Mouse (Mus musculus) kidney, postnatal 0 days (tissue): Measurements from ENCODE around the gene Vmn1r10. TPM values are rescaled to one million over a fixed set of nuclear protein-coding genes. Genes with fewer than 3 reads are reported as not detected.

Source experiments
- ATAC-seq: fragments of 200-750 bp; cut with Nextera tagmentation; replicated peaks from 2 replicates; pipeline ENCODE4 v1.8.0; 2017; ENCODE audit warnings: low read depth, moderate number of reproducible peaks, moderate TSS enrichment, moderate library complexity; ENCODE audit not compliant: low FRiP score
- DNase-seq: peaks from one replicate; pipeline ENCODE4 v3.0.0-alpha.2; 2016; ENCODE audit warnings: low spot score
- H3K27ac ChIP-seq: fragments of 300-500 bp; sonication (generic); 2 replicates; pipeline ENCODE4 v1.5.1; 2014; ENCODE audit warnings: mild to moderate bottlenecking
- H3K27me3 ChIP-seq: fragments of 300-500 bp; sonication (generic); 2 replicates; pipeline ENCODE4 v1.6.1; 2014; ENCODE audit warnings: low read length, mixed read lengths; ENCODE audit not compliant: insufficient read depth
- H3K36me3 ChIP-seq: fragments of 300-500 bp; sonication (generic); 2 replicates; pipeline ENCODE4 v1.6.1; 2014; ENCODE audit warnings: low read length, mixed read lengths; ENCODE audit not compliant: insufficient read depth
- H3K4me1 ChIP-seq: fragments of 300-500 bp; sonication (generic); replicated peaks from 2 replicates; pipeline ENCODE4 v1.6.1; 2014; ENCODE audit warnings: antibody characterized with exemption, low read length, mixed read lengths; ENCODE audit not compliant: insufficient read depth
- H3K4me2 ChIP-seq: fragments of 300-500 bp; sonication (generic); 2 replicates; pipeline ENCODE4 v1.6.1; 2014; ENCODE audit warnings: mild to moderate bottlenecking, low read length, moderate library complexity, mixed read lengths
- H3K4me3 ChIP-seq: fragments of 300-500 bp; sonication (generic); replicated peaks from 2 replicates; pipeline ENCODE4 v1.5.1; 2014; ENCODE audit warnings: low read depth, low read length
- H3K9ac ChIP-seq: fragments of 300-500 bp; sonication (generic); 2 replicates; pipeline ENCODE4 v1.6.1; 2014; ENCODE audit warnings: low read depth, low read length
- H3K9me3 ChIP-seq: fragments of 300-500 bp; sonication (generic); replicated peaks from 2 replicates; pipeline ENCODE4 v1.6.1; 2016; ENCODE audit warnings: low read length, inconsistent platforms, mixed read lengths
- CTCF ChIP-seq: IDR thresholded peaks from 2 replicates; pipeline ENCODE4 v1.5.1; 2016; ENCODE audit warnings: antibody characterized with exemption, low read depth, mild to moderate bottlenecking, moderate library complexity
- WGBS: fragments of 180-500 bp; shearing (Covaris S2); extraction: QIAGEN DNeasy Blood & Tissue Kit; methylation state at CpG from one replicate; pipeline ENCODE4 v1.1.7; 2014; 5-methylcytosine and 5-hydroxymethylcytosine counted together
- polyA plus RNA-seq: library from polyadenylated mRNA; unstranded; fragments of >200 nt; fragmentation: Nextera tagmentation; extraction: Ambion mirVana; gene quantifications from 2 replicates; pipeline ENCODE4 v1.2.1, GENCODE M21; 2015

The Vmn1r10 gene
- not detected in 2 replicates for polyA plus RNA-seq

GRCm38 (mm10) chr6:57109154-57109553, at the start of gene Vmn1r10:
Gene Vmn1r10 (plus strand): TSS chr6:57109454.
- H3K9me3 ChIP-seq = no peaks in the 10 kb centered on the region

GRCm38 (mm10) chr6:57063730-57064129, 45.5 kb upstream of the Vmn1r10 start:
- H3K9me3 ChIP-seq = no peaks in the 10 kb centered on the region
- no peak overlapping the region for H3K9ac ChIP-seq
- no peak overlapping the region for H3K27ac ChIP-seq
- H3K4me1 ChIP-seq = no peaks in the 10 kb centered on the region
- peak; percentile 53; the same call in 1 of the 2 replicates for TF ChIP-seq CTCF
- H3K4me3 ChIP-seq = no peak overlapping the region
- DNase-seq (no peak), ATAC-seq (no peak; the same call in 1 of the 2 replicates)
- H3K36me3 ChIP-seq = no peaks in the 10 kb centered on the region
- no peak overlapping the region for H3K4me2 ChIP-seq
- no peaks in the 10 kb centered on the region for H3K27me3 ChIP-seq

More at GRCm38 (mm10) chr6:57109154-57109553, at the start of gene Vmn1r10:
- Histone ChIP-seq H3K4me2 (no peak within 1 kb of the TSS), H3K9ac (no peak within 1 kb of the TSS), H3K4me3 (no peak within 1 kb of the TSS), H3K27me3 (no peaks in the 10 kb centered on the region), H3K4me1 (no peaks in the 10 kb centered on the region), H3K36me3 (no peaks in the 10 kb centered on the region), H3K27ac (no peak within 1 kb of the TSS)
- DNase-seq = no peak
- no peak for TF ChIP-seq CTCF
- 84% methylated on average over 3 of the region's 3 CpGs for WGBS
- no peak for ATAC-seq

GRCm38 (mm10) chr6:57066487-57066886, 42.8 kb upstream of the Vmn1r10 start, which contains the start of gene Vmn1r9:
Gene Vmn1r9 (plus strand): TSS chr6:57066787.
- H3K27me3 ChIP-seq = no peaks in the 10 kb centered on the region
- no peak for DNase-seq
- no peak for ATAC-seq
- no peaks in the 10 kb centered on the region for H3K4me1 ChIP-seq
- H3K27ac ChIP-seq = no peak within 1 kb of the TSS
- no peaks in the 10 kb centered on the region for H3K36me3 ChIP-seq
- H3K9me3 ChIP-seq = no peaks in the 10 kb centered on the region
- no peak within 1 kb of the TSS for H3K4me3 ChIP-seq
- 90% methylated on average over 2 of the region's 2 CpGs for WGBS
- no peak within 1 kb of the TSS for H3K4me2 ChIP-seq
- H3K9ac ChIP-seq = no peak within 1 kb of the TSS
- TF ChIP-seq CTCF = no peak

- ATAC-seq = no peak
- no peak for DNase-seq
- WGBS = 67% methylated on average over 1 of the region's 1 CpGs
Observed at GRCm38 (mm10) chr6:57106358-57106757, 2.9 kb upstream of the Vmn1r10 start.

GRCm38 (mm10) chr6:57133155-57133554, 23.9 kb downstream of the Vmn1r10 start, which contains the start of gene Vmn1r11:
Gene Vmn1r11 (plus strand): TSS chr6:57133455.
- no peaks in the 10 kb centered on the region for H3K9me3 ChIP-seq
- 73% methylated on average over 1 of the region's 1 CpGs for WGBS
- H3K27me3 ChIP-seq = no peaks in the 10 kb centered on the region
- H3K27ac ChIP-seq = no peak within 1 kb of the TSS
- H3K4me3 ChIP-seq = no peak within 1 kb of the TSS
- TF ChIP-seq CTCF = no peak
- no peak within 1 kb of the TSS for H3K4me2 ChIP-seq
- no peaks in the 10 kb centered on the region for H3K36me3 ChIP-seq
- no peaks in the 10 kb centered on the region for H3K4me1 ChIP-seq
- ATAC-seq = no peak
- no peak within 1 kb of the TSS for H3K9ac ChIP-seq
- DNase-seq = no peak

More at GRCm38 (mm10) chr6:57106358-57106757, 2.9 kb upstream of the Vmn1r10 start:
- H3K27me3 ChIP-seq = no peaks in the 10 kb centered on the region
- no peaks in the 10 kb centered on the region for H3K9me3 ChIP-seq
- no peak overlapping the region for H3K9ac ChIP-seq
- no peaks in the 10 kb centered on the region for H3K36me3 ChIP-seq
- no peak overlapping the region for H3K4me2 ChIP-seq
- TF ChIP-seq CTCF = peak; percentile 48; the same call in 1 of the 2 replicates
- H3K4me3 ChIP-seq = no peak overlapping the region
- H3K27ac ChIP-seq = no peak overlapping the region
- H3K4me1 ChIP-seq = no peaks in the 10 kb centered on the region

GRCm38 (mm10) chr6:57156619-57157018, 47.4 kb downstream of the Vmn1r10 start, which contains the start of gene Vmn1r12:
Gene Vmn1r12 (plus strand): TSS chr6:57156919.
- WGBS = 76% methylated on average over 2 of the region's 2 CpGs

More at GRCm38 (mm10) chr6:57156619-57157018, 47.4 kb downstream of the Vmn1r10 start, which contains the start of gene Vmn1r12:
- no peak within 1 kb of the TSS for H3K4me2 ChIP-seq
- H3K4me3 ChIP-seq = no peak within 1 kb of the TSS
- DNase-seq = no peak
- H3K4me1 ChIP-seq = no peaks in the 10 kb centered on the region
- no peak for TF ChIP-seq CTCF
- no peak within 1 kb of the TSS for H3K9ac ChIP-seq
- H3K9me3 ChIP-seq = no peaks in the 10 kb centered on the region
- no peaks in the 10 kb centered on the region for H3K36me3 ChIP-seq
- no peak for ATAC-seq
- no peaks in the 10 kb centered on the region for H3K27me3 ChIP-seq
- no peak within 1 kb of the TSS for H3K27ac ChIP-seq

Other genes starting within 250 kb of the Vmn1r10 start
- 82.4 and 85.9 TPM in 2 replicates for gene Nt5c3, start 185.5 kb upstream of the Vmn1r10 start, polyA plus RNA-seq
- gene Vmn1r4, start 185.4 kb upstream of the Vmn1r10 start, polyA plus RNA-seq = 0.28 and 0.62 TPM in 2 replicates
- not detected in 2 replicates for gene Vmn1r5, start 139.2 kb upstream of the Vmn1r10 start, polyA plus RNA-seq
- not detected in 2 replicates for gene Vmn1r6, start 112.2 kb upstream of the Vmn1r10 start, polyA plus RNA-seq
- not detected in 2 replicates for gene Vmn1r7, start 84.1 kb upstream of the Vmn1r10 start, polyA plus RNA-seq
- not detected in 2 replicates for gene Vmn1r8, start 77.2 kb upstream of the Vmn1r10 start, polyA plus RNA-seq
- not detected in 2 replicates for gene Vmn1r9, start 42.7 kb upstream of the Vmn1r10 start, polyA plus RNA-seq
- not detected in 2 replicates for gene Vmn1r11, start 24.0 kb downstream of the Vmn1r10 start, polyA plus RNA-seq
- gene Vmn1r12, start 47.5 kb downstream of the Vmn1r10 start, polyA plus RNA-seq = not detected in 2 replicates
- not detected in 2 replicates for gene Vmn1r13, start 93.8 kb downstream of the Vmn1r10 start, polyA plus RNA-seq
- gene Vmn1r14, start 122.2 kb downstream of the Vmn1r10 start, polyA plus RNA-seq = not detected in 2 replicates
- gene Vmn1r15, start 148.5 kb downstream of the Vmn1r10 start, polyA plus RNA-seq = not detected in 2 replicates
- gene Vmn1r16, start 220.0 kb downstream of the Vmn1r10 start, polyA plus RNA-seq = not detected in 2 replicates